Mouse (Mus musculus): ENCODE measurements around the gene Kctd18. TPM values are rescaled to one million over a fixed set of nuclear protein-coding genes. Genes with fewer than 3 reads are reported as not detected.

Kctd18 gene
- polyA plus RNA-seq, 2 experiments from 2014 or later: 25.3 to 33.8 TPM

DNA sequence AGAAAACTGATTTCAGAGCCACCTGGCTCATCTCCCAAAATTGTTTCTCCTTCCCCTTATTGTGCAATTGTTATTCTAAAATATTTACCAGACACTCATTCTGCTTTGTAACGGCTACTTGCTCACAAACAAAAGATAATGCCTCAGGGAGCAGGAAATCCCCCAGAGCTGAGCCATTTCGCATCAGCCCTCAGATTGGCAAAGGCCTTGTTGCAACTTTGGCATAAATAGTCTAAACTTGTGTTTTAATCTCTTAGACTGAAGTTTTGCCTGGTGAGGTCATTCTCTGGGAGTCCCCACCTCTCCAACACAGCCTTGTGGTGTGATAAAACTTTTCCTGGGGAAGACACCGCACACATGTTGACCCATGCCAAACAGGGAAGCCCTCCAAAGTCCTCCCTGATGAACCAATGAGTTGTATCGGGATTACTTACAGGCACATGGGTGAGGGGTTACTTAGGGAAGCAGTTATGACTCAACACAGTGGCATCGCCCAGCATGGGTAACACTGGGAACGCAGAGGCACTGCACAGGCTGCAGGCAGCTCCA, 29.6 kb downstream of the Kctd18 start:
- ATAC-seq: no peak

DNA sequence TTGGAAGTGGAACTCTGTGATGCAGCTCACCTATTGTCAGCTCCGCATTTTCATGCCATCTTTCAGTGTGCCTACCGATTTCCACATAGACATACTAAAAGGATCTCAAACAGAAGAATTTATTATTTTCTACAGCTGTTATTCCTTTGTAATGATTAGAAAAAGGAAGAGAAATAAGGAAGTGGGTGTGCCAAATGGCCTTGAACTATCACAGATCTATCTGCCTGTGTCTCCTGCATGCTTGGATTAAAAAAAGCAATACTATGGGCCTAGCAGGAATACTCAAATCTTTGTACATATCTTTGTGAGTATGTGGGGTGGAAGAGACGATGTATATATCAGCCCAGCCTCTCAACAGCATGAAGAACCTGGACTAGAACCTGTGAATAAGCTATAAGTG, 41.9 kb downstream of the Kctd18 start:
- no peak for ATAC-seq

DNA sequence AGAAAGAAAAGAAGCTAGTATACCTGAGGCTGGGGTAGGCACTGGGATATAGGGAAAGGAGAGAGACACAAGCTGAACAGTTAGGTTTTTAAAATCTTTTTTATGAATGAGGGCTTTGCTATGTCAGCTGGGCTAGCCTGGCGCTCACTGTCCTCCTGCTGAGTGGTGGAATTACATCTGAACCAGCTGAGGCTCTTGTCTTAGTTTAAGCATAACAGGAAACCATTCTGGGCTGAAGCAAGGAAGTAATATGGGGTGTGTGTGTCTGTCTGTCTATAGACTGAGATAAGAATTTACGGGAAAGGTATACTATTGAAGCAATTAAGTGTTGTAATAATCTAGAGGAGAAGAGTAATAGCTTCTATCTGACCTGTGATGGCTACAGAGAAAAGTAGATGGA, 47.2 kb downstream of the Kctd18 start:
- ATAC-seq: no peak

DNA sequence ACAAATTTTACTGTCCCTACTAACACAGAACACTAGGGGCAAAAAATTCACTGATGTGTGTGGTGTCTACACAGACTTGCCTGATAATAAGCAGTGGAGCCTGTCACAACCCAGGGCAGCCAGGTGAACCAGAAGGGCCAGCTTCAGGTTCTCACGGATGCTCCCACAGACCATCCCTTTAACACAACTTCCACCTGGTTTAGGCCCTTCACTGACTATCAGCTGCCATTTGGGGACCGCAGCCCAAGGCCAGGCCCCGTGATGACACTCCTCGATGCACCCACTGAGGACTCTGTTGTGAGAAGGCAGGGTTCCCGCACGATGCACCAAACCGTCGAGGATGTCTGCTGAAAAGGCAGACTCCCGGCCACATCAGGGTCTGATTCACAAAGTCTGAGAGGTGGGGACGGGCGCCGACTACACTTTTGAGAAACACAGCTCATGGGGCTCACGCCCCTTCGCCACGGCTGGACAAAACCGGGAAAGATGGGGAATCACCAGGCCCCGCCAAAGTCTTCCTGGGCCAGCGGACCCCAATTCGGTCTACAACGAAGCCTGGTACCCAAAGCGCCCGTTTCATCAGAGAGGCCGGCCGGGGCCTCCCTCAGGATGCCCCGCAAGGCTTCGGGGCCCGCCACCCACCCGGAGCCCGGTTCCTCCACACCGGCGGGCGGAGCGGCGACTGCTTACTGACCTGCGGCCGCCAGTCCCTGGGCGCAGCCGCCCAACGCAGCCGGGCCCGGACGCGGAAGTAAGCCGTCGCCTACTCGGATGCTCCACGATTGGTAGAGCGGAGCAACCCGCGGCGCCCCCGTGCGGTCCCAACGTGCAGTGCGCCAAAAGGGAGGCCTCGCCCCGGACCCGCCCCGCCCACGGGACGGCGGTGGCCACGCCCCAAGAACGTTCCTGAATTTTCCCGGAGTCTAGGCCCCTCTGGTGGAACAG, 49.2 kb downstream of the Kctd18 start:
- ATAC-seq: peak; percentile 96

DNA sequence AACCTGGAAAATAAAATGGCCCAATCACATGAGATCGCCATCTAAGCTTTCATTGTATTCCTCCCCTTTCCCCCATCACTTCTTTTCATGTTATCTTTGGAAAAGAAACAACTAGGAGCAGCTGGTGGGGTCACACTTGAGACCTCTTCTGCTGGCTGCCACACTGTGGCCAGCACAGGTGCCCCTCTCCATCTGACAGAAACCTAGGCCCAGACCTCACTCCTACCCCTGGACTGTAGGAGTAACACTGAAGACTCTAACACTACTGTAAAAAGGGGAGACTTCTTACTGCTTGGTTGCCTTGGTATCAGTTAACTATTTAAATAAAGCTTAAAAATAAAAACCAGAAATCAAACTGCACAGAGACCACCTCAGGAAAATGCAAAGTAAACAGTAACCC, 63.0 kb downstream of the Kctd18 start:
- no peak for ATAC-seq

DNA sequence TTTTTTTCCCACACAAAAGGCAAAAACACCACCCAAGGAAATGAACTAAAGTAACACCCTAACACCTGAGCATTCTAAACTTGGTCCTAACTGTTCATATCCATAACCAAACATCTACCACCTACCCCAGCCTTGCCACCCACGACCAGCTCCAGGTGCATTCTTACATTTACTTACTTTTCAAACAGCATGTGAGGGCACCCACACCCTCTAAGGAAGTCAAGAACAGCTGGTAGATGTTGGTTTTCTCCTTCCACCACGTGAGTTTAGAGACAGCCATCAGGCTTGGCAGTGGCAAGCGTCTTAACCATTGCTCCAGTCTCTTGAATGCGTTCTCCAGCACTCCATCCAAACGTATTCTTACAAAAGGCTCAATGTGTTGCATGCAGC, 64.4 kb downstream of the Kctd18 start:
- ATAC-seq: no peak

DNA sequence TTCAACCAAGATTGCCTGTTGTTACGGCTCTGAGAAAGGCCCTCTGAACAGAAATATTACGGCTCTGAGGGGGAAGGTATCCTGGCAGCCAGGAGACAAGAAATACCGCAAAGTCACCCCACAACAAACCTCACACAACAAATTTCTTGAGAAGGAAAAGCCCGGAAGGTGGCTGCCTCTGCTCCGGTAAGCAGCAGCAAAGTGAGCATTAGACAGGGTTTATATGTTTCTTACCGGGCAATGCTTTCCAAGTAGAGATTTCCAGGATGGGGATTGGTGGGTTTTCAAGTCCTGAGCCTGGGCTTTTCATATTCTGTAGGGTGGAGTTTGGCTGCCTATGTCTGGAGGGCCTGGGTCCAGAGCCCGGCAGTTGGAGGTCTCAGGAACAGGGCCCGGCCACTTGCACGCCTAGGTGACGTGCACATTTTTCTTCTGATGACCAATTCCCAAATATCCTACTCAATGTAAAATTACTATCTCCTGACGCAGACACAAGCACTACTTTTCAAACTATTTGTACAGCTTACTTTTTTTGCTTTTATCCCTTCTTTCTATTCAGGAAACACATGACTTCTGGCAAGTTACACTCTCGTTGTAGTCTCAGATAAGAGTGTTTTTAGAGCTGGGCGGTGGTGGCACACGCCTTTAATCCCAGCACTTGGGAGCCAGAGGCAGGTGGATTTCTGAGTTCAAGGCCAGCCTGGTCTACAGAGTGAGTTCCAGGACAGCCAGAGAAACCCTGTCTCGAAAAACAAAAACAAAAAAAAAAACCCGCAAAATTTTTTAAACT, 65.0 kb downstream of the Kctd18 start:
- ATAC-seq: no peak

DNA sequence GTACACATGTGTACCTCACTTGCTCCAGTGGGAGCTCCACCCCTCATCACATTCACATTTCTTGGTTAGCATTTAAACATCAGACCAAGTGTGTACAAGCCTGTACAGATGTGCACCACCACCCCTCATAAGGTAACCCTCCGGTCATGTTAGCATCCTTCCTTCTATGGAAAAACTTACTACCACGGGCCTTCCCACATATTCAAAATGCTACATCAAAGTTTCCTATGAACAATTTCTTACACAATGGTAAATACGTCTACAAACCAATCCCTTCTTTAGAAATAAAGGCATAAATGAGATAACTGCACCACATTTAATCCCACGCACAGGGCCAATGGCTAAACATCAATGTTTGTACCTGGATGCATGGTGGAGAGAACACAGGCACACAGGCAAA, 66.2 kb downstream of the Kctd18 start:
- no peak for ATAC-seq

DNA sequence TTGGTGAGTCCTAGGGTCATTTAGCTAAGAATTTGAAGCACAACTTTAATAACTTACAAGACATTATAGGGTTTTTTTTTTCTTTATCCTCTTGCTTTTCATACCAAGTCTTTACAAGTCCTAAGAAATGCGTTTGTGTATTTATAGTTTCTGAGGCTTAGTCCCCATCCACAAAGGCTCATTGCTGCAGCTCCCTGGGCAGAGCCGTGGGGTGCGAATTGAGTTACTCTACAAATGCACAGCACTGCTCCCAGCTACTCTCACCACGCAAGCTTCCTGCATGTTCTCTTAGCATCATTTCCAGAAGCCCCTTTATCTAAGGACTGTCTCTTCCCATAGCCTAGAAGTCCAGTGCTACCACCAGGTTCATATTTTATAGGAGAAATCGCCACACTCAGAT, 69.0 kb downstream of the Kctd18 start:
- ATAC-seq: no peak

DNA sequence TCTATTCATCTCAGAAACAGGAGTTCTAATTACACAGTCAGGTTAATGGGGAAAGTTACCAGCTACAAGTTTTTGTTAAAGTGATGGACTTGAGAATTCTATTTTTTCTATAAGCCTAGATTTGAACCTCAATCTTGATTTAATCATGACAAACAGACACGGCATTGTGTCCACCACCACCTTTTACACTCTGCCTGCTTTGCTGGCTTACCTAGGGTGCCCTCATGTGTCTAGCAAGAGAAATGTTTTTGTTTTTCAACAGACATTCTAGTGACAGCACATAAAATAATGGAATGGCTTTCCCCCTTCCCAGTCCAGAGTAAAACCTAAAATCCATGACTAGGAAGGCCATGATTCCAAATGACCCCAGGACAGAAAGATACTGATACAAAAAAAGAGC, 69.6 kb downstream of the Kctd18 start:
- ATAC-seq: no peak

DNA sequence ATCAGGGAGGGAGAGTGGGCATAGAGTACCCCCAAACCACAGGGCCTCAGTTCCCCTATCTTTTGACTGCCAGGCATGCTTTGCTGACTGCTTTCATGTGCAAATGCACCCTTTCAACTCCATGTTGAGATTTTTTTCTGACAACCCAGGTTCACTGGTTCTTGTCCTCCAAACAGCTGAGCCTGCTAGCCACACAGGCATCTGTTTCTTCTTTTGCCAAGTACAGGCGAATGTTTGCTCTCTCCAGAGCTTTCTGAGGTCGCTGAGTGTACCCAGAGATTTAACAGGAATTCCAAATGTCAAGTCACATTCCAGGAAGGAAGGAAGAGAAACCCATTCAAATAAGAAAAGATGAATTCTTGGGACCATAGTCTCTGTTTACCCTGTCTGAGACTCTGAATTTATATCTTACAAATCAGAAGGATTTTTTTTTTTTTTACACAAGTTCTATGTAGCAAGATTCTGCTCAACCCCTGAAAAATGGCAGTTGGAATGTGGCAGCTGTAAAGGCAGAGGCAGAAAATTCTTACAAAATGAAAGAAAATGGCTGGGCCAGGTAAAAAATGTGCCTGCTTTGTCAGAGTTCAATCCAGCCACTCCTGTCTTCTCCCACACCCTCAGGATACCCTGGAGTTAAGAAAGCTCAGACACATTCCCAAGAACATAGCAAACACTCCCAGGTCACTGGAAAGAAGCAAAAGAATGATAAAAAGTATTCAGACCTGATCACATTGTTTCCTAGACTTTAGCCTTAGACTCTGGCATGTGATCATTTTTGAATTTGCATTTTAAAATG, 71.0 kb downstream of the Kctd18 start:
- no peak for ATAC-seq

DNA sequence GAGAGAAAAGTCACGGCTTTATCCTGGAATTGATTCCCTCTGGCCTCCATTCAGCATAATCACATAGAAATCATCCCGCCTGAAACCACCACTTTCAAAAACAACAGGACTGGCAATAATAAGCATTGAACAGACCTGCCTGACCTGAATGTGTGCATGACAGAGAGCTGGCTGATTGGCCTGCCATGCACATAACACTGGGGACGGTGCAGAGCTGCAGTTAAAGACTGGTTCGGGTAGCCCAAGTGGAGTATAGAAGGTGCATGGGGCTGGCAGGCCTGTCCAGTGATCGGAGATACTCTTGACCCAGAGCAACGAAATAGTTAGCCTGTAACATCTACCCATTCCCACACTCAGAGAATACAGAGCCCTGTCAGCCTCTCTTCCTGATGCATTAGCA, 76.5 kb downstream of the Kctd18 start:
- ATAC-seq: no peak

DNA sequence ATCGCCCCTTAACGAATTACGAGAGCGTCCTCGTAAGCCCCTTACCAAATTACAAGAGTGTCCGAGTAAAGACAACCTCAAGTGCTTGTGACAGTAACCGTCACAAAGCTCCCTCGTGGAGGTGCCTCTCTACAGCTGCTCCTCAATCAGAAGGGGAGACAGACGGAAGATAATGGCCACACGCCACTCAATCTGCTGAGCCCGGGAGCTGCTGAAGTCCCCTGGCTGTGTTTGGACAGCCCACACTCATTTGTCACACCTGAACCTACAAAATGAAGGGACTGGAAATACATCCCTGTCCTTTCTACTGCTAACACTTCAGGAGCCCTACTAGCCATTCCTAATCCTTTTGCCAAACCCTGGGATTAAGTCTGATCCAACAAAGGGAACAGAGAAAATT, 77.0 kb downstream of the Kctd18 start:
- ATAC-seq: no peak

DNA sequence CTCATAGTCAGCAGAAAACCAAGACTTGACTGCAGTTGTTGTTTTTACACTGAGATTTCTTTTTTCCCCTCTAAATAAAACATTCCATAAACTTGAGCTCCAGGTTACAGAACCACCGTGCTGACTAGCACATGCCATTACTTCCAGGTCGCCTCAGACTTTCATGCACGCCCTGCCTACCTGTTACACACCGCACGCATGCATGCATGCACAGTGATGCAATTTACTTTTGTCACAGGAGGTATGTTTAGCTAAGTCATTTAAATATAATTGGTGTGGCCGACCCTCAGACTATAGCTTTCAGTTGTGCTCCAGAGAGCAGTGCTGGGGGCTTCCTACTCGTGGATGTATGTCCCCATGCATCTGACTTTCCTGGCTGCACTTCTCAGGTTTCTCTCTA, 77.7 kb downstream of the Kctd18 start:
- no peak for ATAC-seq

DNA sequence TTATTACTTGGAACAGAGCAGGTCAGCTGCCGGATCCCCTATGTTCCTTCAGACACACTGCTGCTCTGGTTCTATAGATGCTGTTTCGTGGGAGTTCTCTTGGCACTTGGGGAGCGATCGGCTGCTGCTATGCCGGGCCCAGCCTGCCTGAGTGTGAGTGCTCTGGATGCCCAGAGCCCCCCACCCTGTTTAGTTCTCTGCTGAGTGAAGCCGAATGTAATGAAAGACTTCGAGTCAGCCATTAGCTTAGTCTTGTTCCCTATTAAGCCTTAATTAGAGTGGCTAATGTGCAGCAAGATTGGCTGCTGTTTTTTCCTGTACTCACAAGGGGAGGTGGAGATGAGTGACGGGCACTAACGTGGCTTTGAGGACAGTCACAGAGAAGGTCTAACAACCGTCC, 78.1 kb downstream of the Kctd18 start:
- ATAC-seq: no peak

DNA sequence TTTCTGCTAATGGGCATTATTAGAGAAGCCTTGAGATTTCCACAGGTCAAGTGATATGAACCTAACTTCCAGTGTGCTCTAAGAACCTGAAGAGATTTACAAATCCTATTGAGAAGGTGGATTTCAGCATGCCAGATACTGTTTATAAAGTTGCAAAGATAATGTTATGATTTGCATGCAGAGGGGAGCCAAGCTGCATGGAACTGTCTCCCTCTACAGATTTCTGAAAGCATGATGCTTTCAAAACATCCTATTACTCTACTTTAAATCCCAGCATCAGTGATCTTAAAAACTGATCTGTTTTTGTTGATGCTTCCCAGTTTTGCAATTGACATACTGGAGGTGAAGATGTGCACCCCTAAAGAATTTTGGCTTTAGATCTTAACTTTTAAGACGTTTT, 84.5 kb downstream of the Kctd18 start:
- no peak for ATAC-seq

DNA sequence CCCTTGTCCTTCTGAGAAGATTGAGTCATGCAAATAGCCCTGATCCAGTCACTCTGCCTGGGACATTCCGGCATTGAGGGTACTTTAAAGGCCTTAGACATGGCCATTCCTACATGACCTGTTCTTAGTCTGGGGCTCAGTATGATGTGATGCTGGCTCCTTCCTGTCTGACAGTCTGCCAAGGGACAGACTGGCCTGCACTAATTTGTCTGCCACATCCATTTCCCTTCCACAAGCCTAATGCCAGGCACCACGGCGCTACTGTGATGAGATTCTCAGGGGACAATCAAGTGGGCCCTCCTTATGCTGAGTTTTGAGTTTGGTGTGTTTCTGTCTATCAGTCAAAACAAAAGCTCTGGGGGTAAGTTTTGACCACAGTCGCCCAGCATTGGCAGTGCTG, 100.2 kb downstream of the Kctd18 start:
- no peak for ATAC-seq

DNA sequence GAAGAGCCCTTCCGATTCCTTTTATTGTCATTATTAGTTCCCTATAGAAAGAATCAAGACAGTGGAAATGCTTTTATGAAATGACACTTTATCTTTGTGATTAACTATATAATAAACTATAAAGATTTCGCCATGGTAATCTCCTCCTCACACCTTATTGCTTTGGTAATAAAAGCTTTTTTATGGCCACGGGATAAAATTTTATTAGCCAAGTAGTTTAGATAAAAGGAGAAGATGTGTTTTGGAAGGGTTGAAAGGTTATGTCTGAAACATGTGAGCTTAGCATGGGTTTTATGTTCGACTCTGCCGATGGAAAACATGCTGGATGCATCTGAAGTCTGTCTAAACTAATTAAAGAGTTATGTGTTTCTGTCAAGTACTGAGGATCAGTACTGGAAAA, 101.4 kb downstream of the Kctd18 start:
- no peak for ATAC-seq

DNA sequence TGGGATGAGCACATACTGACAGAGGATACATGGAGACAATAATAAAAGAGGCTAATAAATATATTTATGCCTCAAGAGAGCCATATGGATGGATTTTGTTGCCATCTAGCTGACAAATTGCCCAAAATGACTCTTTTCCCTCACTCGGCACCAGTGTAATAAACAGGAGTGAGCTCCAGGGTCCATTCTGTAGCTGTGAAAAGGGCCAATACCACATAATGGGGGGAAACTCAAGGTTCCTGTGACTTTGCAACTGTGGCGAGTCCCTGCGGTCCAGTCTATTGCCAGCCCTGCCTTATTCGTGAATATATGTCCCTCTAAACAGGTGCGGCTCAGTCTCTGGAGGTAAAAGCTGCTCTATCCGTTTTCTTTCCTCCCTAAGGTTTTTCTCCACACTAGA, 107.2 kb downstream of the Kctd18 start:
- no peak for ATAC-seq

DNA sequence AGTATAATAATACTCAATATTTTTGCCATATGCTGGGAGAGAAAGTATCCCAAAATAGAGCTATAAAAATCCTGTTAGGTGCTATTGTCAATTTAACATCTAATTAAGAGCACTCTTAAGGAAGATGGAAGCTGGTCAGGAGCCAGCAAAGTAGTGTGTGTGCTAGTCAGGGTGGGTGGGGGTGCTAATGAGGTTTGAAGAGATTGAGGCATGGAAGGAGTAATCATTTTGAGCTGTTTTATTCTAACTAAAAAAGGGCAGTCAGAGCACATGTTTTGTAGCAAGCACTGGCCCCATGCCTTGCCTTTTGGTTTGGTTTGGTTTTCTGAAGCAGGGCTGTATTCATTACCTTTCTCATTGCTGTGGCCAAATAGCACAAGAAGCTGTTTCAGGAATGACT, 112.4 kb downstream of the Kctd18 start:
- ATAC-seq: no peak

DNA sequence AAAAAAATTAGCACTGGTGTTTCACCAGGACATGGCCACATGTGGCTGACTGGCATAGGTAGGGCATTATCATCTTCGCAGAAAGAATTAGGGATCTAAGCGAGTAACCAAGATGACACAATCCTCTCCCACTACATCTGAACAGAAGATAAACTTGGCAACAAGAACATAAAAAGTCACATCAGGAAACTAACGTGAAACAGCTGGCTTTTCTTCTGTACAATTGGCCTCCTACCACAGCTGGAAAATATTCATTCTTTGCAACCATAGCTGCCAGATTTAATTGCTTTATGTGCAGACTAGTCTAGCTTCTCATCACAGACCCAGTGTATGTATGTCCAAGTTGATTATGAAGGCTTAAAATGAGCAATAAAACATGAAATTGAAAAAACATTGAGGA, 112.8 kb downstream of the Kctd18 start:
- ATAC-seq: no peak
